In the genomic region with DNA sequence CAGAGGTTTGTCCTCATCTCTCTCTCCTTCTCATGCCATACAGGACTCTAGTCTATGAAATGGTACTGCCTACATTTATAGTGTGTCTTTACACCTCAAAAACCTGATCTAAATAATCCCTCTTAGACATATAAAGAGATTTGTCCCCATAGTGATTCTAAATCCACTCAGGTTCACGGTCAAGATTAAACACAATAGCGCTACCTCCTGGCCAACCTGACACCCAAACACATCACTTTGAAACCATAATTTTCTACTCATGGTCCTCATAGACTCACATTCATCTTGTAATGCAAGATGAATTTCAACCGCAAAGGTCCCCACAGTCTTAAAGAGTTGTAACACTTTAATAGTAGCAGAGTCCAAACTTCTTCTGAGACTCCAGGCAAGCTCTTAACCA, we compare ENCODE assay signal across 18 mouse cellular contexts.
DNase-seq lines count a peak whose midpoint lies in the region; ATAC-seq and TF ChIP-seq lines count a peak whose summit lies in the region.
"Had no signal": no experiment of that assay in that cellular context is flagged by ENCODE, and none has a peak within 500 bp of the region (broad histone marks: within the 10 kb centered on the region; RNA-seq: fewer than 3 reads in every experiment).

No protein-coding gene starts in this region.

- H3K27ac ChIP-seq in gastrocnemius, adult 2 months = no peak overlapping the region
- no peak overlapping the region for H3K27ac ChIP-seq in hindbrain, embryonic 10.5 days
- H3K27ac ChIP-seq: embryonic facial prominence, embryonic 13.5 days; forebrain, embryonic 13.5 days; hindbrain, embryonic 15.5 days had no signal

- WGBS in hindbrain, embryonic 10.5 days = 95% methylated on average over 3 of the region's 3 CpGs

- no peaks in the 10 kb centered on the region for H3K27me3 ChIP-seq in hindbrain, embryonic 10.5 days (ENCODE audit: insufficient read depth, poor library complexity, severe bottlenecking)
- H3K27me3 ChIP-seq: embryonic facial prominence, embryonic 13.5 days; forebrain, embryonic 13.5 days; heart, embryonic 12.5 days; hindbrain, embryonic 15.5 days; Patski had no signal

- peak; percentile 4; the same call in 1 of the 2 replicates for TF ChIP-seq CTCF in gastrocnemius, adult 2 months (IDR thresholded peaks at IDR 0.05)

- intact Hi-C loops in gastrocnemius, adult 2 months (cut with DNase I) = no loop called here
- intact Hi-C loops in gastrocnemius, postnatal 14 days (cut with DNase I; ENCODE audit: low total_unique reads) = no loop called here

- H3K9me3 ChIP-seq in hindbrain, embryonic 10.5 days = no peaks in the 10 kb centered on the region
- H3K9me3 ChIP-seq: embryonic facial prominence, embryonic 13.5 days; forebrain, embryonic 13.5 days; heart, embryonic 12.5 days; hindbrain, embryonic 15.5 days had no signal

- no peaks in the 10 kb centered on the region for H3K4me1 ChIP-seq in hindbrain, embryonic 10.5 days (replicated peaks)
- H3K4me1 ChIP-seq: embryonic facial prominence, embryonic 13.5 days; forebrain, embryonic 13.5 days; heart, embryonic 12.5 days; hindbrain, embryonic 15.5 days had no signal

- peak; percentile 9 to 10 for DNase-seq in cerebellum, adult 18-20 months
- no peak for DNase-seq in cerebellum, adult 11-12 months
- no peak for DNase-seq in gastrocnemius, adult 2 months
- no peak for DNase-seq in gastrocnemius, postnatal 14 days
- DNase-seq in retina, adult 2 months (ENCODE audit: low read depth, low spot score) = peak; percentile 2
- no peak for DNase-seq in retina, postnatal 1 day
- DNase-seq in hindbrain, embryonic 10.5 days (ENCODE audit: low spot score) = no peak
- DNase-seq: adrenal gland, postnatal 14 days; heart, adult 18-20 months had no signal

- ATAC-seq in megakaryocyte-erythroid progenitor cell, adult 5-6 weeks (replicated peaks; ENCODE audit: low FRiP score, low TSS enrichment, poor library complexity, severe bottlenecking) = 0 out of 2 replicates have a peak, but pooled peaks have one; percentile 61
- ATAC-seq: activated CD4-positive, CD25-positive, alpha-beta regulatory T cell, adult 4 months; forebrain, embryonic 13.5 days; inflammation-experienced regulatory T-cells, adult 6 months; intestine, postnatal 0 days; Patski had no signal

- H3K36me3 ChIP-seq in hindbrain, embryonic 10.5 days = no peaks in the 10 kb centered on the region
- H3K36me3 ChIP-seq: embryonic facial prominence, embryonic 13.5 days; heart, embryonic 12.5 days; hindbrain, embryonic 15.5 days had no signal

- no peak overlapping the region for H3K4me3 ChIP-seq in gastrocnemius, adult 2 months
- H3K4me3 ChIP-seq in hindbrain, embryonic 10.5 days = no peak overlapping the region
- H3K4me3 ChIP-seq: embryonic facial prominence, embryonic 13.5 days; forebrain, embryonic 13.5 days; heart, embryonic 12.5 days; hindbrain, embryonic 15.5 days had no signal

Comparison
In these comparisons a context has a peak if more than half of its experiments do, and no peak if none do; other contexts are left out.
1. DNase-seq: peak in cerebellum, adult 18-20 months (2 of 2) and retina, adult 2 months (single experiment); none in cerebellum, adult 11-12 months (single experiment), gastrocnemius, adult 2 months (single experiment), gastrocnemius, postnatal 14 days (single experiment), retina, postnatal 1 day (single experiment) and hindbrain, embryonic 10.5 days (single experiment).